Mouse (Mus musculus) cerebellum, postnatal 4 days (tissue): ENCODE data around the gene Btg2.
A peak's percentile ranks its signal among the peaks of the same experiment; 100 is the strongest.

Experiments used
- DNase-seq, 2 experiments: peaks; one replicate each; pipeline ENCODE4 v3.0.0; 2022; ENCODE audit warnings: low spot score in 2 of 2, mixed read lengths in 1 of 2

The Btg2 gene

DNA sequence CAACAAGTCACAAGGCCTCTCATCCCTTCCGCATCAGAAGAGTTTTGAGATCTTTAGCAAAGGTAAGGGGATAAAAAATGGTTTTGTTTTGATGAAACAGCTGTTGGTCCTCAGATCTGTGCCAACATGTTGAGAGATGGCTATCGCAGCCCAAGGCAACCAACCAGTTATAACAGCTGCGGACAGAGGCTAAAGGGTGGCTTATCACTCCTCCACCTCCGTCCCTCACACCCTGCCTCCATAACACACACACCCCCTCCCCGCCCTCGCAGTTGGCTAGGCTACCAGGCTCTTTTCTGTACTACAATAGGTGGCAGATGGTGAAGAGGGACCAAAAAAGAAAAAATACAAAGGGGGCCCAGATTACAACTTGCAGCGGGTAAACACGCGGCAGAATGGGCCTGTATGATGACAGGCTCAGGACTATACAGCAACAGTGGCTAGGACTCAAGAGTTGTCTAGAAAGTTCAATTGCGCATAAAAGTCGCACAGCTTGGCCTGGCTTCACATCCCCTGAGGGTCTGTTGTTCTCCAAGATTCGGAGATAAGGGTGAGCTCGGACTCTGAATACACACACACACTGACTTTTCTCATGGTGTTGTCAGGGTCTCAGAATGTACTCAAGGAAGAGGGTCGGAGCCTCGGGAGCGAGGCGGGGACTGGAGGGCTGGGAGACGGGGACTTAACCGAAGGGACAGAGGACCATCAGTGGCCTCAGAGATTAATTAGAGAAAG, 692 bp downstream of the Btg2 start:
- no peak for DNase-seq

DNA sequence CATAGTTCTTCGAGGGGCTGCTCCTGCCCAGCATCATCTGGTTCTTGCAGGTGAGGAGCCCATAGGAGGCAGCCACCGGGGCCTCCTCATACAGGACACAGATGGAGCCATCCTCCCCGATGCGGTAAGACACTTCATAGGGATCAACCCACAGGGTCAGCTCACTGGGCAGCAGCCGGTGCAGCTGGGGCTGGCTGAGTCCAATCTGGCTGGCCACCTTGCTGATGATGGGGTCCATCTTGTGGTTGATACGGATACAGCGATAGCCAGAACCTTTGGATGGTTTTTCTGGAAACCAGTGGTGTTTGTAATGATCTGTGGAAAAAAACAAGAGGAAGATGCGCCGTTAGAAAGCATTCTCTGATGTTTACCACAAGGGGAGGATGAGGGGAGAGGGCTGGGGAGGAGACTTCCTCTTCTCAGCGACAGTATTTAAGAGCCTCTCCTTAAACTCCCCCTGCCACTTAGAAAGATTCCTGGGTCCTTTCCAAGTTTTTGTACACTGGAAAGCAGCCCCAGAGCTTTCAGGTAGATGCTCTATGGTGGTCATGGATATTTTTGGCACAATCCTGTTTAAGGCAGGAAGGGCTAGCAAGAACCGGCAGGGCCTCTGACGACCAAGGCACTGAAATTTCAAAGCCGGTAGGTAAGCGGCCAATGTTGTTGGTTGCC, 1.4 kb downstream of the Btg2 start:
- DNase-seq: no peak

DNA sequence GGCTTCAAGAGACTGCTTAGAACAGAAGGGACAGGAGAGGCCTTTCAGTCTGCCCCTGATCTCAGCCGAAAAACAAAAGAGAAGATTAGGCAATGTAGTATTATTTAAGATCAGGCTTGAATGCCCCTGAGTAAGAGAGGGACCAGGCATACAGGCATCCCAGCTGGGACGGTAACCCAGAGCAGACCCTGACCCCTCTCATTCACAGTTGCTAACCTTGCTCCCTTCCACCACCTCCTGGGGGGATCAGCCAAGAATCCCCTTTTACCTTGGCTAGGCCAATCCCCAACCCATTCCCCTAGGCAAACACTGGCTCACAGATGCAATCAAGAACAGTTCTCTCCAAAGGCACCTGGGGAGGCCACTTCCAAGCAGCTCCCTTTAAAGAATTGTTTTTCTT, 2.1 kb downstream of the Btg2 start:
- no peak for DNase-seq

DNA sequence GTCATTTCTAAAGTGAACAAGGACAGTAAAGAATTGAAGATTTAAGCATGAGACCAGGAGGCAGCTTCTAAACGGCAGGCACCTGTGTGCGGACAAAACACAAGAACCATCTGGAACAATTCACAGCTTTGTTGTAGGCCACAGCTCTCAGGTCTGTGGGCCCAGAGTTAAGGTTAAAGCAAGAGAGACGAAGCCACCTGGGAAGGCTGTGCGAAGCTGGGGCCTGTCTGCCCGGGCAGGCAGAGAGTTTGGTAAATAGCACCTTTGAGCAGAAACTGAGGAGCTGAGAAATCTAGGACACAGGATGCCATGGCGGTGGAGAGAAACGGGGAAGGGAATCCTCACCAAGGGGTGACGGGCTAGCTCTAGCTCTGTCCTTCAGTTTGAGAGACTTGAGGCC, 3.4 kb downstream of the Btg2 start:
- no peak for DNase-seq

DNA sequence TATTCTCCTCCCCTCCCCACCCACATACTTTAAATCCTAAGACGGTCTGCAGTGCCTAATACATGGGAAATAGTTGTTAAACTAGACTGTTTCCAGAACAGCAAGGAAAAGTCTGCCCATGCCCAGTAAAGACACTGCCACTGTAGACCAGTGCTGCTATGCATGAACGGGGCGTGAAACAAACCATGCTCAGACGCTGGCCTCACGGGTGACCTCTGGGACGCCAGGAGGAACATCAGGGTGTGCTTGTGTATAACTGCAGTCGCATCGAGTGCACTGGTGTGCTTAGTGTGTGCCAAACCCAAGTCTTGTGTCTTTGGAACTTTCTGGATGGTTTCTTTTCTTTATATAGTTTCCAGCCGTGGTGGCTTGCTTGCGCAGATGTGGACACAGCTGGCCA, 4.3 kb downstream of the Btg2 start:
- DNase-seq: no peak

DNA sequence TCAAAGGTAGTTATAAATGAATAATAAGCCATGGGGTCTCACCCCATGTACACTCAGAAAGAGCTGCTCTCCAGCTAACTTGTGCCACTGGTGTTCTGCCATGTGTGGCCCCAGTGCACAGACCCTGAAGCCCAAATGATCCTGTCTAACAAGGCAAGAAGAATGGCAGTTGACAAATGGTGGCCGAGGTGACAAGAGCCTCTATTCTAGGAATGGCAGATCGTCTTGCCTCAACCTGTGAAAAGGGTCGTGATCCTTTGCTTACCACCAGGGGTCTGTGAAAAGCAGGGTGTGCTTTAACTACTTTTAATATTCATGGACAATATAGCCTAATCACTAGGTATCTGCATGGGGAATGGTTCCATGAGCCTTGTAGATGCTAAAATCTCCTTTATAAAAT, 4.7 kb downstream of the Btg2 start:
- DNase-seq: no peak

DNA sequence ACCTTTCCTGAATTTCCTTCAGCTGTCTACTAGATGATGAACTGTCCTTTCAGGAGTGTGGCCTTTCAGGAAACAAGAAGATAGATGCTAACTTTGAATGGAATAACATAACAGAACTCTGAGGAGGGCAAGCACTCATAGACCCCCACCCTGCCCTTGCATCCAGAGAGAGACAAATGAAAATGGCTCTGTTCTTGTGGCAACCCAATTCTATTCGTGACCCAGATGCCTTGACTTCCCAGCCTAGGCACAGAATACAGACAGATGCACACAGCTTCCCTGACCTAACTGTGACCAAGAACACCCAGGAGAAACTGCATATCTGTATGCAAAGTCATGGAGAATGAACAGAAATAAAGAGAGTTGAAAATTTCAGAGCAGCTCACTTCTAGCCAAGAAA, 5.3 kb downstream of the Btg2 start:
- no peak for DNase-seq

DNA sequence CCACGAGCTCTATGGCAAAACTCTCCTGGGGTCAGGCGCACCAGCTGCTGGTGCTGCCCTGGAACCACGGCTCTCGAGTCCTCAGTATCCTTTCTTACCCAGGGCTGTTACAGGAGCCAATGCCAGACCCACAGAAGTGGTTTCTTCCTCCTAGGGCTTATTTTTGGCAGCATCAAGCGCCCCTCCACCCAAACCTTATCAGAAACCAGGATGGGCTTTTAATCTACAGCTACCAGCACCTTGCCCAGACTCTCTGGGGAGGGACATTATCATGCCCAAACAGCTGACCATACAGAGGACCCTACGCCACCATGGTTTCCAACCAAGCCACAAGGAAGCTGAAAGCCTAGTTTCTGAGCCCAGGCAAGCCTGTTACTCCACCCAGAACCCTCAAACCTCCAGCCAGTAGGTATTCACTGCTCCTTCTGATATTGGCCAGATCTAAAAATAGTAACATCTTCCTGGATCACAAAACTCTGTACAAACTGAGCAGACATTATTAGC, 5.8 kb downstream of the Btg2 start:
- no peak for DNase-seq

DNA sequence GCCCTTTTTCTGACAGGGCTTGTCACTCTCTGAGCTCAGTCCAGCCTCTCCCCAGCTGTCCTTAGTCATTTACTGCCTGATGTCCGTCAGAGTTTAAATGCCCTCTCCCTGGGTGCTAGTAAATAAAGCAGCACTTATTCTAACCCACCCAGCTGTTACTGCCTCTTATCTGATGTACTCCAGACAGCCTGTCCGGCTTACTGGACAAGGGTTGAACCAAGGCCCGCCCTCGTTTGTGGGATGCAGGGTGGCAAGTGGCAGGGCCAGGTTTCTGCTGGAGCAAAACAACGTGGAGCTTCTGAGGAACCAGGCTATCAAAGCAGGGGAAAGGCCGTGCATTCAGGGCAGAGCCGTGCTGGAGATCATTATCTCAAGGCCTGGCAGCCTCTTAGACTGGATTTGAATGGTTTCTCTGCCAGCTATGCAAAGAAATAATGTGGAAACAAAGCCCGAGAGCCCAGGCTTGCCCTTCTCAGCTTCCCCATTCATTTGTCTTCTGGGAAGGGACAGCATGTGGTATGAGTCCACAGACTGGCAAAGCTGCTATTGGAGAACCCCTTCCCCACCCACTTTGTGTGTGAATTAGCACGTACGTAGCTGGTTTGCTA, 7.4 kb downstream of the Btg2 start:
- no peak for DNase-seq

DNA sequence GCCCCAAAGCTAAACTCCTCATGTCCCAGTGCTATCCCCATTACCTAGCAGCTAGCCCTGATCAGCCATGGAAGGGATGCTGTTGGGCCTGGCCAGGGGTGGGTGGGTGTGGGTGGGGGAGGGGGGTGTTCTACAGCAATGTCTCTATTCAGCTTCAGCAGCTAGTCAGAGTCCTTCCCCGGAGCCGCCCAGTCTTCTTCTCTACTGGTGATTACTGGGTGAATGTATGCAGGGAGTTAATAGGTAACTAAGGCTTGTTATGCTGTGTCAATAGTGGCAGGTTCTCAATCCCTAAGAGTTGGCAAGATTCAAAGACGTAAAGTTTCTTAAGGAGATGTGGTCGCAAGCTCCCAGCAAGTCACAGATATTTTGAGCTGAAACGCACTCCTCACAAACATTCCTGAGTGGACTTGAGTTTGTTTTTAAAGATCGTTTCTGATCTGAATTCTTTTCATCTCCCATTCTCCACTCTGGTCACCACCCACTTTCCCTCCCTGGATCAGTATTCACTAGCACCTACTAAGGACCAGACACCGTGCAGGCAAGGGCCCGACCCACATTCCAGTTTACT, 8.7 kb downstream of the Btg2 start:
- DNase-seq: no peak

DNA sequence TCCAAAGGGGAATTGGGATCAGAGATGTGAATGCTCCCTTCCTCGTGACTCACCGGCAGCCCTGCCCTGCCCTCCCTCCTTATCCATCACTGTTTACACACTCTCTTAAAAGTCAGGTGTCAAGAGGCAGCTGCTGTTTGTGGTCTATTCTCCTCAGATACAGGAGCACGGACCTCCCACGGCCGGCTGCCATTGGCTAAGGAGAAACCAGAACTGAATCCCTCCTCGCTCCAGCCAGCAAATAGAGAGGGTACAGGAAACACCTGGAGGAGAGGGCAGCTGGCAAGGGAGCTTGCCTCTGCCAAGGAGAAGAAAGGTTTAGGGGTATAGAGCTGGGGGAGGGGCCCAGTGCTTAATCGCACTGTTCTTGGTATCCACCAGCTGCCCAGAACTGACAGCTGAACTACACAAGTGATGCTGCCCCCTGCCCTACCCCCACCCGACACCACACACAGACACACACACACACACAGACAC, 11.7 kb downstream of the Btg2 start:
- DNase-seq: no peak

DNA sequence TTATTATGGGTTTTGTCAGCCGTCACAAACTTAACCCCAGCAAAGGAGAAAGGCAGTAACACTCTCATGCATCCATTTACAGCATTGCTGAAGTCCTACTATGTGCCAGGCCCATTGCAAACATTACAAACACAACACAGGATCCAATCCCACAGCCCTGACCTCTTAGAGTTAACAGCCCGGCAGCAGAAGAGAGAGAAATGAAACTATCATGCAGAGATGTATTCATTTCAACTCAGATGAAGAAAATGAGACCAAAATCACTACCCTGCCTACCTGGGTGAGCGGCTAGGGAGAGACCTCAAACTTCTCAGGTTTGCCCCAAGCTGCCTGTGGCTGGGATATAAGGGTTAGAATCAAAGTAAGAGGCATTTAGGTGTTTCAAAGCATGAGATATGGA, 12.4 kb downstream of the Btg2 start:
- no peak for DNase-seq

DNA sequence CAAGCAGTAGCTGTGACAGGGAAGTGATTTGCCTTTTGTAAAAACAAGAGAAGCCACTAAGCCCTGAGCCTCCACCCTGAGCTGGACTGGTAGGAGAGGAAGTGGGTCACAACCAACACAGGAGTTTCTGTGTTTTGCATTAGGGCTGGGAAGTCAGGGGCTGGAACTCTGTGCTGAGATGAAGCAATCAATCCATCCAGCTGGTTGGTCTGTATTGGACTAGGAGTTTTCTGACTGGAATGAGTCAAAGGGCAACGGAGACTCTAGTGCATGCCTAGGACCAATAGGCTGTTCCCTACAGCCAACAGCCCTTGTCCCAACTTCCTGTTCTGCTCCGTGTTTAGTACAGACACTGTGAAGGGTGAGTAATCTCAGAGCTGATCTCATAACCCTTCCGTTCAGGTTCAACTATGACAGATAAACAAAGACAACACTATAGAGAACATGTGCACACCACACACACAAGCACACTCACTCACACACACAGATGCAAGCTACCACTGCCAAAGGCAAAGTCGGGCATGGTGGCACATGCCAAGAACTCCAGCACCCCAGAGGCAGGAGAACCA, 13.6 kb downstream of the Btg2 start:
- no peak for DNase-seq

DNA sequence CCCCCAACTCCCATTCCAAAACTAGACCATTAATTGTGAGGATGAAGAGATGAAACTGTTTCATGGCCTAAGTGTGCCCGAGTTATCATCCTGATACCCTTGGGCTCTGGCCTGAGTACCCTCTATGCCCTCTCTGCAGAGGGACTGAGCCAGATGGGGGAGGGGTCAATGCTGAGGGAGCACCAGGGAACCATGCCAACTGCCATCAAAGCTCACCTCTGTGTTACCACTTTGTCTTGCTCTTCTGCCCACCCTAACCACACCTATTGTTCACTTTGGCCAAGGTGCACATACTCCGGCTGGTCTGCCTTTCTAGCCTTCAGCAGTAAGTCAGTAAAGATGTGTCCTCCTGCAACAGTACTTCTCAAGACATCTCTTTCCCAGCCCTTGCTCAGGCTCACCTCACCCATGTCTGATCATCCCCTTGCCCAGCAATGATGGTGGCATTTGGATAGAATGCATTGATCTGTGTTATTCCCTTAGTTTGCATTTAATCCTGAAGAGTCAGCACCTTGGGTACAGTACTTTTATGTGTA, 14.6 kb downstream of the Btg2 start:
- DNase-seq: no peak

DNA sequence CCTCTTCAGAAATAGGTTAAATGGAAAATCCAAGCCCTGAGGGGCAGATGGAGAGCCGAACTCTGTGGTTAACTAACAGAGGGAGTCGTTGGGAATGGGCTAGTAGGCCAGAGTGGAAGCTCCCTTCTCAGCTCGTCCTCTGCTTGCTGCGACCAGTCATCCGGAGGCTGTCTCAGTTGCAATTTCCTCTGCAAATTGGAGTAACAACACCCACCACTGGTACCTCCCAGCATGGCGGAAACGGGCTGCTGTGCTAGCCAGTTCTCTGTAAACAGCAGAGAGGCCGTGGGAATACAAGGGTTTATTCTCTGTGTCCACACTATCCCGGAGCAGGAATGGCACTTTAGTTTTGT, 15.2 kb downstream of the Btg2 start:
- no peak for DNase-seq

DNA sequence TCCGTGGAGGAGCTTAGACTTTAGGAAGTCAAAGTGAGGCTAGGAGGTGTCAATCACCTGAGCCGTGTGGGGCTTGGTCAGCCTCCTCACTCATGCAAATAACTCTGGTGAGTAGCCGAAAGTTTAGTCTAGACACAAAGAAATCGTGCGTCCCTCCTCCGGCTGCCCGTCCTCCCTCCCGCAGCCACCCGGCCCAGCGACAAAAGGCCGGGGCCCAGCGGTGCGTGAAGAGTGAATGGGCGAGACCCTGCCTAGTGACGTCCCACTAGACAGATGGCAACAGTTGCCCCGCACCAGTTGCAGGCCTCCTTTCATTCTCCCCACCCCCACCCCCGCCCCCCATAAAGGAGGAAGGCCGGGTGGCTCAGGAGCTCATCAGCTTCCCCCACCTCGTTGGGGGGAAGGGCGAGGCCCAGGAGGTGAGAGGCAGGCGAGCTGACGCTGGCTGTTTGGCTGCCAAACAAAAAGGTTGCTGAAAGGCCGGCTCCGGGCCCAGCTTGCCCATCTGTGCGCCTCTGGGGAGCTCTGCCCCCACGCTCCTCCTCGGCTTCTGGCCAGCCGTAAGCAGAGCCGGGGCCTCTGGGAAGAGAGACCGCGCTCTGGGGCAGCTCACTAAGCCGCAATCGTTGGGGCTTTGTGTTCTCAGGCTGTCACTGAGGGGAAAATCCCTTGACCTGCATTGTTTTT, 15.7 kb downstream of the Btg2 start:
- peak; percentile 43 to 74 for DNase-seq

DNA sequence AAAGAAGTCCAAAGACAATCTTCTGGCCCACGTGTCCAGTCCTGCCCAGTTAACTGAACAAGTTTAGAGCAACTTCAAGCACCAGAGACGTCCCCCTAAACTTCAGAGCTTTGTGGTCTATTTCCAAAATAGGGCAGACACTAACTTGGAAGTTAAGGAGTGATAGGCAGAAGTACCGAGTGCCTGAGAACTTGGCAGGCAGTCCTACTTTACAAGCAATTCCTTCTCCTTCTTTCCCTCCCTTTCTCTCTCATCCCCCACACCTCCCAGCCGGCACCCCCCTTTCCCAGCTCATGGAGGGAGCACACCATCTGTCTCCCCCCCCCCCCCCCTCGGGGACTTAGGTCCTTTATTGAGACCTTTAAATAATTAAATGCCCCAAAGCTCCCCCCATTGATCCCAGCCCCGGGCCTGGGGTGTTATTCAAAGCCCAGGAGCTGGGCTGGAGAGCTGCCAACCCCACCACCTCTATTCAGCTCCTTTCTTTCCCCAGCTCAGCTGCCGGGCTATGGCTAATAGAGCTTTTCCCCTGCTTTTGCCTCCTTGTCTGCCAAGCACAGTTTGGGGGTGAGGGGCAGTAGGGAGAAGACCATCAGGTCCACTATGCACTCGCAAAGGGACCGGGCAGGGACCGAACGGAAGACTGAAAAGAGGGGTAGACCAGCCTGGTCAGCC, 16.4 kb downstream of the Btg2 start:
- peak in 1 of 2 experiments; percentile 55 for DNase-seq

DNA sequence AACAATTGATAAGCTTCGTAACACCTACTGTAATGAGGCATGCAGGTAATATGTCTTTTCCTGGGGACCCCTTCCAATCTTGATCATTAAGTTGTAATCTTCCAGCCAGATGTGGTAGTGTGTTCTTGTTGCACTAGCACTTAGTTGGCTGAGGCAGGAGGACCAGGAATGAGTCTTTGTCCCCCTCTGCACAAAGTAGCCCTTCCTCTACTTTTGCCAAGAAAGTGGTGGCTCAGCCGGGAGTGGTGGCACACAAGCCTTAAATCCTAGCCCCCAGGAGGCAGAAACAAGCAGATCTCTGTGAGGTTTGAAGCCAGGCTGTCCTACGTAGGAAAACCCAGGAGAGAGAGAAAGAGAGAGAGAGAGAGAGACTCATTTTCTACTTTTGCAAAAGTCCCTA, 17.0 kb downstream of the Btg2 start:
- DNase-seq: no peak

DNA sequence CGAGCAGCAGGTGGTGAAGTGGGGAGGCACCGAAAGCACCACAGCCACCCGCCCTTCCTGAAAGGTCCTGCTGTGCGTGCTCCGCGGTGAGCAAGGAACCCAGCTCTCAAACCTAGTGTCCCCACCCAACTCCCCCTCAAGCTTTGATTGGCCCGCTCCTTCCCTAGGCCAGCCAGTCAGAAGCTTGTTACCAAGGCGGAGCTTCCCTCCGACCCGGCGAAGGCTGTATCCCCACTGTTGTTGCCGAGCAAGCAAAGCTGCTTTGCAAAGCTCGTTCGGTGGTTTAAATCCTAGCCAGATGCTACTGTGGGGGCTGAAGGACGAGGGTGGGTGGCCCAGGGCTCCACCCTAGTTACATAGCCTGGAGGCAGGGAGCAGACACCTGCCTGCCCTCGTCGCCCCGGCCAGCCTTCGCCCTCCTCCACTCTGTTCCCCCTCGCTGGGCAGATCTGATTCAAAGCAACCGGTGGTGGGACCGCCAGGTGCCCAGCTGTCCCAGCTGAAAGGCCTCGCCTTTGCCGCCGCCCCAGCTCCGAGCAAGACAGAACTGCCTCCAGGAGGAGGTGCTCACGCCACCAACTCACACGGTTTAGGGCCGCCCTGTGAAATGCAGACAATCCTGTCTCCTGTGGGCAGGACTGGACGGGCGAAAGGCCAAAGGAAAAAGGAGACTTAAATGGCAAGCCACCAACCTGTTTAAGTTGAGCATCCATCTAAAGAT, 17.9 kb downstream of the Btg2 start:
- peak; percentile 62 to 83 for DNase-seq
